Mouse (Mus musculus) intestine, postnatal 0 days (tissue): Measurements from ENCODE around the gene Hs6st3. TPM values are rescaled to one million over a fixed set of nuclear protein-coding genes. Genes with fewer than 3 reads are reported as not detected.

Experiments
- ATAC-seq: fragments of 200-750 bp; cut with Nextera tagmentation; 2 replicates; pipeline ENCODE4 v1.8.0; 2017; ENCODE audit warnings: mild to moderate bottlenecking, moderate TSS enrichment, moderate library complexity
- H3K27ac ChIP-seq: fragments of 300-500 bp; sonication (generic); 2 replicates; pipeline ENCODE4 v1.5.1; 2014; ENCODE audit warnings: mild to moderate bottlenecking, low read depth, low read length, moderate library complexity
- H3K27me3 ChIP-seq: fragments of 300-500 bp; sonication (generic); replicated peaks from 2 replicates; pipeline ENCODE4 v1.6.1; 2014; ENCODE audit warnings: low read length, mixed read lengths; ENCODE audit not compliant: control insufficient read depth, insufficient read depth
- H3K36me3 ChIP-seq: fragments of 300-500 bp; sonication (generic); 2 replicates; pipeline ENCODE4 v1.6.1; 2014; ENCODE audit warnings: mild to moderate bottlenecking, moderate library complexity; ENCODE audit not compliant: control insufficient read depth, insufficient read depth
- H3K4me1 ChIP-seq: fragments of 300-500 bp; sonication (generic); replicated peaks from 2 replicates; pipeline ENCODE4 v1.6.1; 2014; ENCODE audit warnings: antibody characterized with exemption, low read length, mixed read lengths; ENCODE audit not compliant: control insufficient read depth, insufficient read depth
- H3K4me2 ChIP-seq: fragments of 300-500 bp; sonication (generic); replicated peaks from 2 replicates; pipeline ENCODE4 v1.6.1; 2014; ENCODE audit warnings: low read depth, mild to moderate bottlenecking, moderate library complexity
- H3K4me3 ChIP-seq: fragments of 300-500 bp; sonication (generic); 2 replicates; pipeline ENCODE4 v1.5.1; 2014; ENCODE audit warnings: low read depth, low read length
- H3K9ac ChIP-seq: fragments of 300-500 bp; sonication (generic); 2 replicates; pipeline ENCODE4 v1.6.1; 2014; ENCODE audit warnings: mild to moderate bottlenecking, low read depth, low read length
- H3K9me3 ChIP-seq: fragments of 300-500 bp; sonication (generic); 2 replicates; pipeline ENCODE4 v1.6.1; 2016; ENCODE audit warnings: mixed run types; ENCODE audit not compliant: control insufficient read depth
- CTCF ChIP-seq: sonication (generic); IDR thresholded peaks from 2 replicates; pipeline ENCODE4 v1.5.1; 2016; ENCODE audit warnings: low read depth, mild to moderate bottlenecking, control low read depth, antibody characterized with exemption, moderate library complexity
- WGBS: fragments of 180-500 bp; shearing (Covaris S2); extraction: QIAGEN DNeasy Blood & Tissue Kit; methylation state at CpG from one replicate; pipeline ENCODE4 v1.1.7; 2014; 5-methylcytosine and 5-hydroxymethylcytosine counted together
- polyA plus RNA-seq: library from polyadenylated mRNA; unstranded; fragments of >200 nt; fragmentation: Nextera tagmentation; extraction: Ambion mirVana; gene quantifications from 2 replicates; pipeline ENCODE4 v1.2.1, GENCODE M21; 2015

Gene Hs6st3
- polyA plus RNA-seq, 1 experiment from 2014 or later: not detected

DNA sequence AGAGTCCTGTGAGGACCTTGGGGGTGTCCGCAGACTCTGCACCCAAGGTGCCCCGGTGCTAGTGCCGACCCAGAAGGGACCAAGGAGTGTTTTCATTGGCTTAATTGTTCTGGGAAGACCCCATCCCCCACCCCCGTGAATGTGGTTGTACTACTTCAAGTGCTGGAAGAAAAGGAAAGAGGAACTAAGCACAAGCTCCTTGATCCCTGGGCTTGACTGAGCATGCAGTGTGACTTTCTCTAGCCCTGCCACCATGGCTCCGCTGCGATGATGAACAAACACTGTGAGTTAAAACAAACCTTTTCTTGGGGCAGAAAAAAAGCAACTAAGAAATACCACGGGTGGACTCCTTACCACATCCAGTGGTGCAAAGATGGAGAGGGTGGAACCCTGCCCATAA, 623.2 kb downstream of the Hs6st3 start:
- H3K36me3 ChIP-seq: no peaks in the 10 kb centered on the region
- H3K4me1 ChIP-seq: no peaks in the 10 kb centered on the region
- no peak overlapping the region for H3K9ac ChIP-seq
- H3K4me3 ChIP-seq: no peak overlapping the region
- no peaks in the 10 kb centered on the region for H3K27me3 ChIP-seq
- no peak overlapping the region for H3K27ac ChIP-seq
- TF ChIP-seq CTCF: no peak
- no peaks in the 10 kb centered on the region for H3K9me3 ChIP-seq
- no peak for ATAC-seq
- 90% methylated on average over 7 of the region's 7 CpGs for WGBS
- no peak overlapping the region for H3K4me2 ChIP-seq

DNA sequence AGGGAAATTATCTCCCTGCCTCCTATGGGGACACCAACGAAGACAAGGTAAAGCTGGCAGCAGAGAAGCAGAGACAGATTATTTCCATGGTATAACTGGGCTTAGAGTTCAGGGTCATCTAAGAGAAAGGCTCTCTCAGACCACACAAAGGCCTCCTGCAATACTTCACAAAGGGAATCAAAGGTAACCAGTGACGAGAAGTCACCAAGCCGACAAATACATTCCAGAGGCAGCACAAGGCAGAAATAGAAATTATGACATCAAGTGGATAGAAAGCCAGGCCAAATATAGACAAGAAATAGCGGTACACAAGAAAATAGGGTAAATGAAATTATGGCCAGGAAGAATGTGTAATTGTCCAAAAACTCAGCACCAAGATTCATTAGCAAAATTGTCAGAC, 633.9 kb downstream of the Hs6st3 start:
- WGBS: 73% methylated on average over 4 of the region's 4 CpGs
- no peak overlapping the region for H3K4me3 ChIP-seq
- no peak overlapping the region for H3K4me2 ChIP-seq
- no peaks in the 10 kb centered on the region for H3K27me3 ChIP-seq
- H3K4me1 ChIP-seq: no peaks in the 10 kb centered on the region
- TF ChIP-seq CTCF: no peak
- no peaks in the 10 kb centered on the region for H3K36me3 ChIP-seq
- H3K27ac ChIP-seq: no peak overlapping the region
- no peak overlapping the region for H3K9ac ChIP-seq
- no peaks in the 10 kb centered on the region for H3K9me3 ChIP-seq
- no peak for ATAC-seq

DNA sequence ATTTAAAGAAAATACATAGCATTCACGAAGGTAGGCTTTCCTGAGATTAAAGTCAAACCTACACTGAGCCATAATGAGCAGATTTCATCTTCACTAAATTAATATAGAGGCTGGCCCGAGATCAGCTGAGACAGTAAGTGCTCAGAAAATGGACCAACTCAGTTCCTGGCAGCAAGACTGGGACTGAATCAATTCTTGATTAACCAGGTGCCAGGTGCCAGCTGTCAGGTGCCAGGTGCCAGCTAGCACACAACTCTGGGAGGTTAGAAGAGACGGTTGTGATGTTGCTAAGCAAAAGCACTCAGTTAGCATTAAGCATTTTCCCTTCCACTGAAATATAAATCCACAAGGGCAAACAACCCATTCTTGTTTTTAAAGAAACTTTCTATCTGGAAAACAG, 638.1 kb downstream of the Hs6st3 start:
- Histone ChIP-seq H3K36me3 (no peaks in the 10 kb centered on the region), H3K27ac (no peak overlapping the region), H3K4me3 (no peak overlapping the region), H3K9ac (no peak overlapping the region), H3K4me1 (no peaks in the 10 kb centered on the region), H3K9me3 (no peaks in the 10 kb centered on the region), H3K4me2 (no peak overlapping the region), H3K27me3 (no peaks in the 10 kb centered on the region)
- TF ChIP-seq CTCF: no peak
- ATAC-seq: no peak
- 79% methylated on average over 3 of the region's 3 CpGs for WGBS

DNA sequence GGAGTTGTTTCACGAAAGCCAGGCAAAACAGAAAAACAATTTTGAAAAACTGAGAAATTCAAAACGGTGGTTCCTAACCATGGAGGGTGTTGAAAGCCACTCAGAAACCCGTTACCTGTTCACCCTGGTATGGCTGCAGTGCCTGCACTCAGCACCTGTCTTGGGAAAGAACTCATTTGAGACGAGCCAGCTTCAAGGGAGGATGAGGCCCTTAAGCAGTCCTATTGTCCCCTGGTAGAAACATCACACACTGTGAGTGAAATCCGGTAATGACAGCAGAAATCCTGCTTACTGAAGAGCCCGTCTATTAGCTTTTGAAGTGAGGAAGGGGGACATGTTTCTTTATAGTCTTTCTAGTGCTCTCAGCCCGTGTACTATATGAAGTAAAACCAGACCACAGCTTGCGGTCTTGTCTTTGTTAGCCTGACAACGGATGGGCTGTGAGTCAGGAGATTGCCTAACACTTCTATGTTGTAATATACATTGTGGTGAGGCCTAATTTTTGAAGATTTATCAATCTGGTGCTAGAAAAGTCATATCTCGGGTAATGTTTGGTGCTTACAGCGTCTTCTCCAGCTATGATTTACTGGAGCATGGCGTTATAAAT, 641.9 kb downstream of the Hs6st3 start:
- ATAC-seq: no peak

DNA sequence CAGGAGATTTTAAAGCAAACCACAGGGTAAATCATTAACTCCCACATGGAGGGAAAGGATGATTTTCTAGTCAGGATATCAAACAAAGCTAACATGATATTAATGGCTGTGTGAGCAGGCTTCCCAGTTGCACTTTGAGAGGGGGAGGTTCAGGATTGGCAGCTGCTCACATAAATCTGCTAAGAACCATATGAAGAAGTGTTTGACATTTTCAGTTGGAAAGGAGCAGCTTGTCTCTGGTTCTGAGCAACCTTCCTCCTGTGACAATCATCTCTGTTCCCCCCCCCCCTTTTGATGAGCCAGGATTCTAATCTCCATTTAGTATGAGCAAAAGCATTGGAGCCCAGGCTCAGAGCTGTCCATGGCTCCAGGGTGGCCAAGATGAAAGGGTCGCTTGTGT, 643.0 kb downstream of the Hs6st3 start:
- TF ChIP-seq CTCF: no peak
- ATAC-seq: no peak
- no peaks in the 10 kb centered on the region for H3K9me3 ChIP-seq
- WGBS: 80% methylated on average over 1 of the region's 1 CpGs
- H3K4me2 ChIP-seq: no peak overlapping the region
- H3K36me3 ChIP-seq: no peaks in the 10 kb centered on the region
- H3K4me3 ChIP-seq: no peak overlapping the region
- H3K27me3 ChIP-seq: no peaks in the 10 kb centered on the region
- H3K4me1 ChIP-seq: no peaks in the 10 kb centered on the region
- H3K9ac ChIP-seq: no peak overlapping the region
- no peak overlapping the region for H3K27ac ChIP-seq

More for the DNA sequence above, 641.9 kb downstream of the Hs6st3 start:
- Histone ChIP-seq H3K27me3 (no peaks in the 10 kb centered on the region), H3K4me2 (no peak overlapping the region), H3K27ac (no peak overlapping the region), H3K9ac (no peak overlapping the region), H3K4me3 (no peak overlapping the region), H3K4me1 (no peaks in the 10 kb centered on the region), H3K36me3 (no peaks in the 10 kb centered on the region), H3K9me3 (no peaks in the 10 kb centered on the region)
- 74% methylated on average over 12 of the region's 12 CpGs for WGBS
- TF ChIP-seq CTCF: no peak

DNA sequence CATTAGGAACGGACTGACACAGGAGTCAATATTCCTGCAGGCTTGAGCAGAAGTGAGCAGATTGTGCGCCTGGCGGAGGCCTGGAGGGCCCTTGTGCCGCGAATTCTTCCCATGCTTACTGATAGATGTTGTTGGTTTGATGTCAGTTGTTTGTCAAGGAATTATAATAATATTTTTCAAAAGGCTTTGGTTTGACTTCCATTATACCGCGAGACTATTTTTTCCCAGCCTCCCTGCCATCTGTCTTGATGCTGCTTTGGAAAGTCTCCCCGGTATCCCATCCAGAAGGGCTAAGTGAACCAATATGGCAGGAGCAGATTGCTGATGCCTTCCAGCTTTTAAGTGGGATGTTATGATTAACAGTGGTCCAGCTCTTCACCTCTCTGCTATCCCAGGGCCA, 651.3 kb downstream of the Hs6st3 start:
- H3K4me3 ChIP-seq: no peak overlapping the region
- no peak overlapping the region for H3K4me2 ChIP-seq
- H3K27ac ChIP-seq: no peak overlapping the region
- 90% methylated on average over 8 of the region's 8 CpGs for WGBS
- no peaks in the 10 kb centered on the region for H3K27me3 ChIP-seq
- no peaks in the 10 kb centered on the region for H3K36me3 ChIP-seq
- ATAC-seq: no peak
- no peak overlapping the region for H3K9ac ChIP-seq
- no peak for TF ChIP-seq CTCF
- no peaks in the 10 kb centered on the region for H3K4me1 ChIP-seq
- H3K9me3 ChIP-seq: no peaks in the 10 kb centered on the region

DNA sequence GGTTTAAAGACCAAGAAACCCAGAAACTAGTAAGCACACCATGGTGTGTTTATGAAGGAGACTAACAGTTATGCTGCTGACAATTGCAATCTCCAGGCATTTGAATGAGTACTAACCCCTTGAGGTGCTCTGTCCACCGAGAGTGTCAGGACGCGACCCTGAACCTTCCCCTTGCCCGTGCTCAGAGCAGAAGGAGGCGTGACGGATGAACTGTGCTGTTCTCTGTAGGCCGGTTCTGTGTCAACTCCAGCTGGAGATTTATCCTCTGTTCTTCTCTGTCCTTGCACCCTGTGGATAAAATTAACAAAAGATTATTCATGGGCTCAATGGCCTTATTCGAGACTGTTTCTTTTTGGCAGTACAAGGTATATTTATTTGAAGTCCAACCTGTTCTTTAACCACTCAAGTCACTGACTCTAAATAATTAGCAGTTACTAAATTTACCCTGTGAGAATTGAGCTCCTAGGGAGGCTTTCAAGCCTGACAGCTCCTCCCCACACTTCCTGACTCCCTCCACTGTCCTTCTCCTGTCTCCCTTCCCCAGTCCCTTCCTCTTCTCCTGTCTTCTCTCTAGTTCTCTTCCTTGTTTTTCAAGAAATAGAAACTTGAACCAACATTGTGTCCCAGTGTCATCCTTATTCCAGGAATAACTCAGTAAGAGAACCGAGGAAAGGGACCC, 659.2 kb downstream of the Hs6st3 start:
- H3K27ac ChIP-seq: no peak overlapping the region
- no peaks in the 10 kb centered on the region for H3K9me3 ChIP-seq
- H3K4me3 ChIP-seq: no peak overlapping the region
- no peak for ATAC-seq
- no peak overlapping the region for H3K9ac ChIP-seq
- no peak overlapping the region for H3K4me2 ChIP-seq
- no peaks in the 10 kb centered on the region for H3K4me1 ChIP-seq
- no peaks in the 10 kb centered on the region for H3K27me3 ChIP-seq
- H3K36me3 ChIP-seq: no peaks in the 10 kb centered on the region
- WGBS: 46% methylated on average over 9 of the region's 9 CpGs
- TF ChIP-seq CTCF: no peak
